Mouse (Mus musculus) thymus, postnatal 10 days (tissue): ENCODE results near the gene Svs4.
"Not testable (repeated sequence)": the region's sequence is repeated elsewhere in the genome, so short reads cannot be mapped to it uniquely, and the experiment has no call there.

Experiments used
- DNase-seq, 2 experiments: peaks; one replicate each; pipeline ENCODE4 v3.0.0; 2021; ENCODE audit warnings: low spot score in 2 of 2

Gene Svs4

DNA sequence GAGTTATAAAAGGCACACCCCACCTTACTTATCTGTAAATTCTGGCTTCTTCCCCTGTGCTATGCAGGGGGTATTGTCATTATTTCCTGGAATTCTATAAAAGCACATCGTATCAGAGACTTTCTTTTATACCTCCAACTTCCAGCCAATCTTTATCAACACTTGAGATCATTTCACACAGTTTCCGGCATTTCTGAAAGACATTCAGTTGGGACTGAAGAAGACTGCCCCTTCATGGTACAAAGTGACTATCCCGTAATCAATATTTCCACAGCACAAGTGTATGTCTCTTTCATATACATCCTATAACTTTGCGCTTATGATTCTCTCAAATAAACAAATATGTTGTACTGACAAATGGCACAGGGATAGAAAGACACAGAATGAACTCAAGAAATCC, at the start of gene Svs4:
Svs4 (minus strand) TSS at position 101 of the 400 bp plus-strand sequence.
- no peak for DNase-seq

DNA sequence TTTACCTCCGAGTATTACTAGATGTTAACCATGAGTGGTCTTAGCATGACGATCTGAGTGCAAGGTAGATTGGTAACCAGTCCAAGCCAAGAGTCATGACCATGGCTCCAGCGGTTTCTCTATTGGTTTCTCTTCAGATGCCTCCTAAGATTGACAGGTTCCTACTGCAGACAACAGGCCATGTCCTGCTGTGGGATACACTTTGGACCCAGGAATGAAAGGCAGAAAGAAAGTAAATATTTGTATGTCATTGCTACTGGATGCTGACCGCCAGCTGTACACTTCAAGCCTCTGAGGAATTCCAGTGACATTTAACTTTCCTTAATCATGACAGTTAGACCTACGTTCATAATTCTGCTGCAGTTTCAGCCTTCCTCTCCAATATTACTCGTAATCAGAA, 42.7 kb upstream of the Svs4 start:
- DNase-seq: no peak

DNA sequence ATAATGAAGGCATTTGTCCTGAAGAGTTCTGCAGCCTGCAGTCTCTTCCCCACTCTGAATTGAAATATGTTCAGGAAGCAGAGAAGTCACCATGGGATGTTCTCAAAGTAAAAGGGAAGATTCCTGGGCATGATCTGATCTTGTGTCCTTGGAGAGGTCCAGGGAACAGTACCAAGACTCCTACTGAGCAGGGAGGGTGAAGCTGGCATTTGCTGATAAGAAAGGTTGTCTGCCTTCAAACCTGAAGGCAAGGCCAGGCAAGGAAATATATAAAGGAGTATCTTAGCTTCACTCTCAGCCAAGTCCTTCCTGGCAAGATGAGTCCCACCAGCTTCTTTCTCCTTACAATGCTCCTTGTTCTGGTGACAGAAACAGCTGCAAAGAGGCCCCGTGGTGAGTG, 38.2 kb upstream of the Svs4 start, which contains the start of gene Svs6:
Svs6 (plus strand) TSS at position 301 of the 400 bp plus-strand sequence.
- not testable (repeated sequence) for DNase-seq

DNA sequence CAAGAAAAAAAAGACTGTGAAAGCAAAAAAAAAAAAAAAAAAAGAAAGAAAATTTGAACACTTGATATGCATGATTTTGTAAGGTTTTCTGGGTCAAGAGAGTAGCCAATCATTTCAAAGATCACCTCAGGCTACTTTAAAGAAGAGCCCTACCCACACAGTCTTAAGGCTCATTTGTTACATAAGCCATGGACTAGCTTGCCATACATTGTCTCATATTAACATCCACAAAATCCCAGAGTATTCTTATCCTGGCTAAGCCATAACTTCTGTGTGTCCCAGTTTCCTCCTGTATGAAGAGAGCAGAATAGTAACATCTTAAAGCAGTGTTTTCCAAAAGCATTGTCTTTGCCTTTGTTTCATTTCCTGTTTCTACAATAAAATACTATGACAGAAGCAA, 37.2 kb upstream of the Svs4 start:
- DNase-seq: not testable (repeated sequence)

DNA sequence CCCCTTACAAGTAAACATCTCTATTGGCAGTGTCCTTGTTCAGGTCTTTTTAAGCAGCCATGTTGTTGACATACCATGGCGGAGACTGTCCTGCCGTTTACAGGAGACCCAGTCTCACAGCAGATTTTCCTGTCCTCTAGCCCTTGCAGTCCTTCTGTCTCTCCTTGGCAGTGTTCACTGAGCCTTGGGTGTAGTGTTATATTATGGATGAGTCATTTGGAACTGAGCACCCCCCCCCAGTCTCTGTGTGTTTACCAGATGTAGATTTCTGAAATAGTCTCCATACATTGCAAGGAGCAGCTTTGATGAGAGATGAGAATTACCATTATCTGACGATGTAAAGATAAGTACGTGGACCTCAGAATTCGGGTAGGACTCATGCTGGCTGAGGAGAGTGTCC, 34.3 kb upstream of the Svs4 start:
- DNase-seq: no peak

DNA sequence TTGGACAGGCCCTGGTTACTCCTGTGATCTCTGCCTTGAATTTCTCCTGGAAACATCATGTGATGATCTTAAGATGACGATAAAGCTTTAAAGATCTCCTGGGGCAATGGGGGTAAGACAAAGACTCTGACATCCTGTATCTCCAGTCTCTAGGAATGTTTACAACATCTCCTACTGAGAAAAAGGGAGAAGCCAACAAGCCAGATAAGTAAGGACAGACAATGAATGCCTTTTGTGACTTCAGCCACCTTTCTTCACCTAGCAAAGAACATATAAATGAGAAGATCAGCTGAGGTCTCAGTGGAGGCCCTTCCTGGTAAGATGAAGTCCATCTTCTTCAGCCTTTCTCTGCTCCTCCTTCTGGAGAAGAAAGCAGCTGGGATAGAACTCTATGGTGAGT, 10.7 kb upstream of the Svs4 start, which contains the start of gene Svs3a:
Svs3a (plus strand) TSS at position 301 of the 400 bp plus-strand sequence.
- DNase-seq: not testable (repeated sequence)

DNA sequence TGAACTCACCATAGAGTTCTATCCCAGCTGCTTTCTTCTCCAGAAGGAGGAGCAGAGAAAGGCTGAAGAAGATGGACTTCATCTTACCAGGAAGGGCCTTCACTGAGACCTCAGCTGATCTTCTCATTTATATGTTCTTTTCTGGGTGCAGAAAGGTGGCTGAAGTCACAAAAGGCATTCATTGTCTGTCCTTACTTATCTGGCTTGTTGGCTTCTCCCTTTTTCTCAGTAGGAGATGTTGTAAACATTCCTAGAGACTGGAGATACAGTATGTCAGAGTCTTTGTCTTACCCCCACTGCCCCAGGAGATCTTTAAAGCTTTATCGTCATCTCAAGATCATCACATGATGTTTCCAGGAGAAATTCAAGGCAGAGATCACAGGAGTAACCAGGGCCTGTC, 21.7 kb downstream of the Svs4 start, which contains the start of gene Svs3b:
Svs3b (minus strand) TSS at position 101 of the 400 bp plus-strand sequence.
- DNase-seq: not testable (repeated sequence)

DNA sequence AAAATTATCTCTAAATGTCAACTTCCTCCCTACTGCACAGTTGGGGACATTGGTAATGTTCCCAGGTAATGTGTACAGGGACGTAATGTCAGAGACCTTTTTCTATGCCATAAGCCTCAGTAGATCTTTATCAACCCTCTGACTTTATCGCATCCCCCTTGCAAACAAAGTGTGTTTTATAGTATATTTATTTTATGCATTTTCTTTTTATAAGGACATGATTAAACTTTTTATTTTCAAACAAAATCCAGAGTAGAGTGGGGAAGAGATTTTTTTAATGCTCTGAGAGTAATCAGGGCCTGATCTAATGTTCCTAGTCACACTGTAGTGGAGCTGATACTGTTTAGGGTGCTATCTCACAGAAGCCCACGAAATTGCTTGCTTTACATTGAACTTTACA, 39.9 kb downstream of the Svs4 start, which contains the start of gene Svs2:
Svs2 (minus strand) TSS at position 101 of the 400 bp plus-strand sequence.
- no peak for DNase-seq

DNA sequence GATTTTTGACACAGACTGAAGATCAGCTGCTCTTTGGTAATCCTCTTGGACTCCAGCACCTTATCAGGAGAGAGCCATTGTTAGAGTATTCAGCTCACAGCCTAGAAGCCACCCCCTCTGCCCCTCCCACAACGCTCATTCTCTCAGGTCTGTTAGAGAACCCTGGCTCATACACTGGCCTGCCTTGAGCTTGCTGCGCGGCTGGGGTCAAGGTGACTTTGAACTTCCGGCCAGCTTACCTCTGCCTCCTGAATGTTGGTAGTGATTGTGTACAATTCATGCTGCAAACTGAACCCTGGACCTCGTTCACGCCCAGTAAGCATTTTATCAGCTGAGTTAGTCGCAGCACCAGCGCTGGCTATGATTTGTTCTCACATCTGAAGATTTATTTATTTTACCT, 45.6 kb downstream of the Svs4 start:
- no peak for DNase-seq

DNA sequence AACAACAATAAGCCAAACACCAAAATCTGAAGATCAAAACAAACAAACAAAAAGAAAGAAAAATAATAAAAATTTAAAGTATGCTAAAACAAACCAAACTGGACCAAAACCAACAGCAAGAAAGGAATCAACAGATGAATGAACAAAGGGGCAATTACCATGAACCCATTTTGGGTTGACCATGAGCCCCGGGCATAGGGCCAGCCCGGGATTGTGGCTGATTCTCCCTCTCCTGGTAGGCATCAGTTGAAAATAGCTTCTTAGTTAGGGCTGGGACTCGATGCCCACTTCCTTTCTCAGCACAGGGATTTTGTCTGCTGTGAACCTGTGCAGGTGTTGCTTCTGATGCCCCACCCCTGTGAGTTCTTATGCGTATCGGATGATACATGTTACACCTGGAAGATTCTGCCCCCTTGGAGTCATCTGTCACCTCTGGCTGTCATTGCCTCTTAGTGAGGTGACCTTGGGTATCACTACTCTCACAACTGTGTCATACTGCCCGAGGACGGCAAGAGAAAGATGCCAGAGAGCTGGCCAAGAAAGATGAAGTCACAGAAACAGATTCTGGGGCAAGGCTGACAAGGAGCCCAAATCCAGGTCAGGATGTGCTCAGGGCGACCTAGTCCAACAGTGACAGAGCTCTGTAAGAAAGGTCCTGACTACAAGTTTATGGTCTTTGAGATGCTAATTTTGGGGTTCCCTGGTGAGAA, 49.7 kb downstream of the Svs4 start:
- DNase-seq: no peak
